Mouse (Mus musculus): Measurements from ENCODE around the gene Mocs3.

The Mocs3 gene

GRCm38 (mm10) chr2:168243278-168243677, 12.9 kb downstream of the Mocs3 start:
- DNase-seq, result no peak

- DNase-seq, result no peak
These were observed 15.1 kb downstream of the Mocs3 start for GRCm38 (mm10) chr2:168245571-168245970.

GRCm38 (mm10) chr2:168248167-168248855, 17.9 kb downstream of the Mocs3 start:
- no peak for DNase-seq

GRCm38 (mm10) chr2:168248856-168249245, 18.4 kb downstream of the Mocs3 start:
- DNase-seq, result no peak

- peak; percentile 64 to 88 for DNase-seq
These were observed 19.8 kb downstream of the Mocs3 start for GRCm38 (mm10) chr2:168250270-168250669.

GRCm38 (mm10) chr2:168252639-168253292, 22.3 kb downstream of the Mocs3 start:
- peak in 1 of 2 experiments; percentile 32 for DNase-seq

- no peak for DNase-seq
These were observed 23.4 kb downstream of the Mocs3 start for GRCm38 (mm10) chr2:168253822-168254221.

DNA sequence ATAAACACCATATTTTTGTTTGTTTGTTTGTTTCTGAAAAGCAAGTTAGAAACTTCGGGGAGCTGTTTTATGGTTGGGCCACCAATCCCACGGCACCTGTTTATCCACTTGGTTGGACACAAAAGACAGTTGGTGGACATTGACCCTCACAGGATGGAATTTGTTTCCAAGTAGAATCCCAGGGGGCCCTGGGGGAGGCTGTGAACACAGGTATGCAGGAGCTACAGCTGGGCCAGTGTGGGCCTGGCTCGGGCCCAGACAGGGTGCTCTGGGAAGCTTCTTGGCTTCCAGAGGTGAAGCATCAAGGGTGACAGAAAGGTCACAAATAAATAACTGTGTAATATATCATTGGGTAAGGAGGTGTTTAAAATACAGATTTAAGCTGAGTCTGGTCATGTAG, 26.1 kb downstream of the Mocs3 start:
- DNase-seq, result peak; percentile 63 to 73

- DNase-seq, result no peak
These were observed 26.8 kb downstream of the Mocs3 start for GRCm38 (mm10) chr2:168257188-168257587.

DNA sequence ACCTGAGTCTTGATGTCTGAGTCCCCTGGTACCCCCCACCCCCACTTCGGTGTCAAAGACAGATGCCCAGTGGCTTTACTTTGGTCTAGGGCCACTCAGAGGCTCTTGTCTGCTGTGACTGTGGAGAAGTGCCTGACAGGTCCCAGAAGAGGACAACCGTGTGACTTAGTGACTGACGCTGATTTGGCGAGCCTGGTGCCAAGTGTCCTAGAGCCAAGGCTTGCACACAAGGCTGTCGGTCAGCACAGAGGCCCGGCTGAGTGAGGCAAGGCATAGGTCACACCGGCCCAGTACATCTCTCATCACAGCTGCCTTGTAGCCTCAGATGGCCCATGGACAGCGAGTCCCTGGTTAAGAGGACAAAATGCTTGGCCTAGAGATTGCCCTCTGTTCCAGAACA, 28.6 kb downstream of the Mocs3 start:
- no peak for DNase-seq

- no peak for DNase-seq
These were observed 29.7 kb downstream of the Mocs3 start for GRCm38 (mm10) chr2:168260124-168260523.

- DNase-seq, result no peak
These were observed 30.5 kb downstream of the Mocs3 start for GRCm38 (mm10) chr2:168260900-168261299.

GRCm38 (mm10) chr2:168268033-168268432, 37.6 kb downstream of the Mocs3 start:
- no peak for DNase-seq

DNA sequence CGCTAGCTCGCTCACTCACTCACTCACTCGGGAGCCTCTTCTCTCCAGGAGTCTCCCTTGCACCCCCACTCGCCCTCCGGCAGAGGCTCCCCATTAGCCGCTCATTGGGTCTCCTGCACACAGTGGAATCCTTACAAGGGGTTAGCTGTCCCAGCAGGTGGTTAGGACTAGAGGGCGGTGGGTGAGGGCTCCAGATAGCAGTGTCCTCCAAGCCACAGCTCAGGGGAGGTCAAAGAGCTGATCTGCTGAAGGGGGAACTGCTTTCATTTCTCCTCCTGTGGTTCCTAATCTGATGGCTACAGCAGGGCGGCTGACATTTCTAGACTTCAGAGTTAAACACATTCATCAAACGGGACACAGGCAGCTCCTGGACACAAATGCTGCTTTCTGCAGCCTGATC, 43.0 kb downstream of the Mocs3 start:
- no peak for DNase-seq

DNA sequence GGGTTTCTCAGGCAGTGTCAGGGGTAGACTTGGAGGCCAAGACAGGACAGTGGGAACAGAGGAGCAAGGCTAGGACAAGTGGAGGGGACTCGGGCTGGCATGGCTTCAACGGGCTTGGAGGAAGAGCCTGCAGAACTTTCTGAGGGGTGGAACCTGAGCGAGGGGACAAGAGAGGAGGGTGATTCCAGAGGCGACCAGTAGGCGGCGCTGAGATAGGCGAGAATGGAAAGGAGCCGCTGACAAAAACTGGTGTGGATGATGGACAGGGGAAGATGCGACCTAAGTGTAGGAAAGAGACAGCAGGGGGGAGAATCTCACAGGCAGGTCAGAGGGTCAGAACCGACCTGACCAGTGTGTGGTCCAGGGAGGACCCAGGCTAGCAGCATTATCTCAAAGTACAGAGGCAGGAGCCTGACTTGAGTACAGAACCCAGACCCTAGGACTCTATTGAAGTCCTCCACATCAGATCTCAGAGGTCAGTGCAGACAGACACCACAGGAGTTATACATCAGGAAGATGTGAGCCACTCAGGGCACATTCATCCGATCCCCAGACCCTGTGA, 44.0 kb downstream of the Mocs3 start:
- peak; percentile 20 to 61 for DNase-seq

GRCm38 (mm10) chr2:168280729-168281581, 50.5 kb downstream of the Mocs3 start:
- DNase-seq, result peak; percentile 22 to 27

GRCm38 (mm10) chr2:168281582-168281981, 51.2 kb downstream of the Mocs3 start, which contains the start of gene Kcng1:
Gene Kcng1 (minus strand): TSS chr2:168281736.
- DNase-seq, result no peak
